Mouse (Mus musculus) CH12.LX (cell line): ENCODE measurements around the gene Ryr1. TPM values are rescaled to one million over a fixed set of nuclear protein-coding genes. Genes with fewer than 3 reads are reported as not detected.

Source experiments
- DNase-seq: peaks from one replicate; pipeline ENCODE4 v3.0.0-alpha.2; 2013; ENCODE audit errors: extremely low read depth
- H3K27ac ChIP-seq: 2 replicates; pipeline ENCODE4 v1.5.1; 2012; ENCODE audit warnings: low read depth, mild to moderate bottlenecking, control low read depth, moderate library complexity; ENCODE audit not compliant: insufficient read depth
- H3K27me3 ChIP-seq: replicated peaks from 2 replicates; pipeline ENCODE3; 2012; ENCODE audit warnings: inconsistent platforms
- H3K36me3 ChIP-seq, 2 experiments: replicated peaks in 1 of 2; 2 replicates each; pipeline versions ENCODE3 to v1.6.1; 2012; ENCODE audit warnings: inconsistent platforms in 1 of 2, low read length in 1 of 2, mild to moderate bottlenecking in 1 of 2, mixed read lengths in 1 of 2, moderate library complexity in 1 of 2; ENCODE audit not compliant: control insufficient read depth in 1 of 2, insufficient read depth in 1 of 2
- H3K4me1 ChIP-seq, 2 experiments: 2 replicates each; pipeline ENCODE4 v1.6.1; 2012; ENCODE audit warnings: inconsistent platforms in 1 of 2, moderate library complexity in 1 of 2; ENCODE audit not compliant: insufficient read depth in 2 of 2, control insufficient read depth in 1 of 2
- H3K4me2 ChIP-seq: 2 replicates; pipeline ENCODE4 v1.6.1; 2012; ENCODE audit warnings: low read depth, mild to moderate bottlenecking, control low read depth; ENCODE audit not compliant: poor library complexity, insufficient read depth, severe bottlenecking
- H3K4me3 ChIP-seq, 3 experiments: fragments of 150-350 bp in 1 of 3; sonication (generic) in 1 of 3; replicated peaks in 1 of 3; 2 replicates each; pipeline versions ENCODE3 to v1.5.1; 2011 to 2012; ENCODE audit warnings: low read depth in 2 of 3, low read length in 2 of 3, mild to moderate bottlenecking in 2 of 3, moderate library complexity in 2 of 3, control low read depth in 1 of 3, improper control_type of control experiment in 1 of 3, inconsistent platforms in 1 of 3, mixed read lengths in 1 of 3; ENCODE audit not compliant: poor library complexity in 1 of 3
- H3K79me2 ChIP-seq: replicated peaks from 2 replicates; pipeline ENCODE4 v1.6.1; 2012; ENCODE audit warnings: mild to moderate bottlenecking, moderate library complexity; ENCODE audit not compliant: control insufficient read depth, poor library complexity, insufficient read depth, severe bottlenecking; ENCODE audit errors: extremely low read depth
- H3K9ac ChIP-seq: 2 replicates; pipeline ENCODE4 v1.6.1; 2012; ENCODE audit warnings: low read depth, mild to moderate bottlenecking, control low read depth, moderate library complexity; ENCODE audit not compliant: insufficient read depth
- H3K9me3 ChIP-seq: replicated peaks from 2 replicates; pipeline ENCODE3; 2012; ENCODE audit warnings: low read length, inconsistent platforms, mixed read lengths
- BHLHE40 ChIP-seq: IDR thresholded peaks from 2 replicates; pipeline ENCODE4 v1.6.1; 2011; ENCODE audit warnings: mild to moderate bottlenecking, low read depth, low read length, improper control_type of control experiment
- CHD2 ChIP-seq: IDR thresholded peaks from 2 replicates; pipeline ENCODE4 v1.6.1; 2011; ENCODE audit warnings: low read length, improper control_type of control experiment
- CTCF ChIP-seq, 2 experiments: IDR thresholded peaks in 1 of 2; conservative IDR thresholded peaks in 1 of 2; 2 replicates each; pipeline ENCODE4 v1.5.1; 2011 to 2012; ENCODE audit warnings: low read depth in 2 of 2, low read length in 2 of 2, improper control_type of control experiment in 1 of 2, inconsistent platforms in 1 of 2, mild to moderate bottlenecking in 1 of 2, moderate library complexity in 1 of 2
- ELF1 ChIP-seq: IDR thresholded peaks from 2 replicates; pipeline ENCODE4 v1.6.1; 2014; ENCODE audit warnings: low read depth, mild to moderate bottlenecking, inconsistent platforms, low read length, improper control_type of control experiment
- ETS1 ChIP-seq: conservative IDR thresholded peaks from 2 replicates; pipeline ENCODE4 v1.6.1; 2012; ENCODE audit warnings: low read depth, mild to moderate bottlenecking, inconsistent platforms, low read length, improper control_type of control experiment, moderate library complexity
- GABPA ChIP-seq: IDR thresholded peaks from 2 replicates; pipeline ENCODE4 v1.6.1; 2012; ENCODE audit warnings: low read depth, low read length, improper control_type of control experiment, inconsistent platforms; ENCODE audit not compliant: insufficient replicate concordance
- IRF4 ChIP-seq: IDR thresholded peaks from 2 replicates; pipeline ENCODE4 v1.6.1; 2014; ENCODE audit warnings: low read depth, mild to moderate bottlenecking, inconsistent platforms, low read length, improper control_type of control experiment
- JUN ChIP-seq: IDR thresholded peaks from 2 replicates; pipeline ENCODE4 v1.6.1; 2011; ENCODE audit warnings: low read depth, mild to moderate bottlenecking, low read length, improper control_type of control experiment, moderate library complexity; ENCODE audit not compliant: insufficient read depth
- JUND ChIP-seq: conservative IDR thresholded peaks from 2 replicates; pipeline ENCODE4 v1.6.1; 2011; ENCODE audit warnings: low read depth, low read length, improper control_type of control experiment
- MAX ChIP-seq: IDR thresholded peaks from 2 replicates; pipeline ENCODE4 v1.6.1; 2011; ENCODE audit warnings: low read length, improper control_type of control experiment
- MAZ ChIP-seq: IDR thresholded peaks from 2 replicates; pipeline ENCODE4 v1.6.1; 2012; ENCODE audit warnings: low read depth, mild to moderate bottlenecking, inconsistent platforms, low read length, improper control_type of control experiment, moderate library complexity
- MEF2A ChIP-seq: IDR thresholded peaks from 2 replicates; pipeline ENCODE4 v1.6.1; 2014; ENCODE audit warnings: low read depth, mild to moderate bottlenecking, inconsistent platforms, low read length, improper control_type of control experiment, borderline replicate concordance
- NELFE ChIP-seq: IDR thresholded peaks from 2 replicates; pipeline ENCODE4 v1.6.1; 2011; ENCODE audit warnings: low read depth, low read length, improper control_type of control experiment
- RAD21 ChIP-seq: IDR thresholded peaks from 2 replicates; pipeline ENCODE4 v1.6.1; 2011; ENCODE audit warnings: low read depth, mild to moderate bottlenecking, low read length, improper control_type of control experiment, moderate library complexity
- TCF12 ChIP-seq: IDR thresholded peaks from 2 replicates; pipeline ENCODE4 v1.6.1; 2014; ENCODE audit warnings: low read depth, mild to moderate bottlenecking, inconsistent platforms, low read length, improper control_type of control experiment
- USF1 ChIP-seq: IDR thresholded peaks from 2 replicates; pipeline ENCODE4 v1.6.1; 2014; ENCODE audit warnings: low read depth, mild to moderate bottlenecking, inconsistent platforms, low read length, improper control_type of control experiment
- ZKSCAN1 ChIP-seq: IDR thresholded peaks from 2 replicates; pipeline ENCODE4 v1.6.1; 2012; ENCODE audit warnings: low read depth, inconsistent platforms, low read length, improper control_type of control experiment, borderline replicate concordance
- ZNF384 ChIP-seq: IDR thresholded peaks from 2 replicates; pipeline ENCODE4 v1.6.1; 2012; ENCODE audit warnings: low read depth, low read length, improper control_type of control experiment, inconsistent platforms
- dilution Hi-C: fragments of 300-500 bp; cut with MboI; formaldehyde crosslinking; loops from 2 replicates; pipeline ENCODE4 v1.14.3; 2020; ENCODE audit warnings: low sequenced_read_pairs; ENCODE audit not compliant: extremely low pct_unique_long_range_greater_than_20kb, extremely low pct_ligation_motif_present
- in situ Hi-C: fragments of 300-500 bp; cut with MboI; formaldehyde crosslinking; loops from 3 replicates; pipeline ENCODE4 v1.14.3; 2019; ENCODE audit warnings: low sequenced_read_pairs, low pct_ligation_motif_present, low pct_unique_long_range_greater_than_20kb, mixed read lengths
- polyA plus RNA-seq: library from polyadenylated mRNA; unstranded; fragments of >175 nt; gene quantifications from 2 replicates; pipeline ENCODE4 v1.2.1, GENCODE M21; 2012; ENCODE audit warnings: low read depth; ENCODE audit not compliant: insufficient read length
- total RNA-seq, 2 experiments: library from RNA; depleted of rRNA; stranded (reverse); fragments of 300-350 nt in 1 of 2; fragments of >200 nt in 1 of 2; gene quantifications; 2 replicates each; pipeline ENCODE4 v1.2.3; 2012 to 2014

Gene Ryr1
- total and polyA plus RNA-seq, 3 experiments, result 0.43 to 1.1 (median 0.68) TPM

- H3K27ac ChIP-seq, result no peak overlapping the region
- H3K79me2 ChIP-seq, result no peaks in the 10 kb centered on the region
- no peaks in the 10 kb centered on the region for H3K27me3 ChIP-seq
- H3K9ac ChIP-seq, result no peak overlapping the region
- TF ChIP-seq MAX (no peak), JUND (no peak), ELF1 (no peak), ZNF384 (no peak), GABPA (no peak), MEF2A (no peak), USF1 (no peak), RAD21 (no peak), JUN (no peak), BHLHE40 (no peak), TCF12 (no peak), MAZ (no peak)
- in situ Hi-C loops, result loop anchor here (5.0 kb wide), 1 partner anchor 32 kb away; no protein-coding TSS in a partner anchor
- H3K4me1 ChIP-seq, result peaks cover 10 to 30% of the 10 kb centered on the region in 2 experiments; a peak in 3 of 4 replicates
- H3K9me3 ChIP-seq, result peaks cover 15% of the 10 kb centered on the region
- peaks cover 2 to 23% of the 10 kb centered on the region in 2 experiments for H3K36me3 ChIP-seq
- no peak for DNase-seq
- H3K4me2 ChIP-seq, result no peak overlapping the region
- dilution Hi-C loops, result no loop called here
- no peak overlapping the region for H3K4me3 ChIP-seq
These were observed 105.3 kb downstream of the Ryr1 start for GRCm38 (mm10) chr7:29019447-29020220.

DNA sequence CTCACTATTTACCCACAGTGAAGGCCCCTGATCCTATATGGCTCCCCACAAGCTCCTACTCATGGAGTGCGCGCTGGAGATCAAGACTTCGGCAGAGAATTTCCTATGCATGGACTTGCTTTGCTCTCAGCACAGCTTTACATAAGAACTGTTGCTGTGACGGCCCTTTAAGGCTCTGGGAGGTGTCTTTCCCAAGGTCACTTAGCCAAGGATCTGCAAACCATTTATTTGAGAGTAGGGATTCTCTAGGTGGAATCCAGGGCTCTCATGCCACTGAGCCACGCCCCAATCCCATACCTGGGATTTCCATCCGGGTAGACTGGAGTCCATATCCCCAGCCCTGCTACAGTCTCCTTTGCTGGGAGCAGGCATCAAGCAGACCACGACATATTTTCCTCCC is 107.8 kb downstream of the Ryr1 start:
- H3K4me1 ChIP-seq, result peaks cover 5 to 10% of the 10 kb centered on the region in 2 experiments; a peak in 2 of 4 replicates
- TF ChIP-seq IRF4 (no peak), ETS1 (no peak), CTCF (conservative IDR thresholded peaks at IDR 0.05 in 1 of 2, IDR thresholded peaks at IDR 0.05 in 1 of 2; ENCODE audit: low read depth in 2 of 2, low read length in 2 of 2) (no peak), NELFE (no peak), USF1 (no peak), ZKSCAN1 (no peak), MAZ (no peak), CHD2 (no peak)
- no peak overlapping the region for H3K4me3 ChIP-seq
- DNase-seq, result no peak
- no peak overlapping the region for H3K9ac ChIP-seq
- H3K79me2 ChIP-seq, result no peaks in the 10 kb centered on the region
- in situ Hi-C loops, result no loop called here
- no peak overlapping the region for H3K4me2 ChIP-seq
- H3K9me3 ChIP-seq, result peaks cover 15% of the 10 kb centered on the region
- peaks cover 2 to 23% of the 10 kb centered on the region in 2 experiments for H3K36me3 ChIP-seq
- H3K27ac ChIP-seq, result no peak overlapping the region
- no peaks in the 10 kb centered on the region for H3K27me3 ChIP-seq
- dilution Hi-C loops, result no loop called here
